Mouse (Mus musculus) liver, embryonic 12.5 days (tissue): ENCODE data around the gene Gm266. TPM values are rescaled to one million over a fixed set of nuclear protein-coding genes. Genes with fewer than 3 reads are reported as not detected.
"Not testable (repeated sequence)": the region's sequence is repeated elsewhere in the genome, so short reads cannot be mapped to it uniquely, and the experiment has no call there.

Experiments used
- ATAC-seq: fragments of 200-750 bp; cut with Nextera tagmentation; 2 replicates; pipeline ENCODE4 v1.8.0; 2017; ENCODE audit warnings: moderate number of reproducible peaks, mild to moderate bottlenecking, moderate library complexity
- H3K27ac ChIP-seq: fragments of 300-500 bp; sonication (generic); 2 replicates; pipeline ENCODE4 v1.5.1; 2016; ENCODE audit warnings: mild to moderate bottlenecking
- H3K27me3 ChIP-seq: fragments of 300-500 bp; sonication (generic); replicated peaks from 2 replicates; pipeline ENCODE4 v1.6.1; 2016; ENCODE audit warnings: mild to moderate bottlenecking, moderate library complexity
- H3K36me3 ChIP-seq: fragments of 300-500 bp; sonication (generic); 2 replicates; pipeline ENCODE4 v1.6.1; 2016; ENCODE audit warnings: mild to moderate bottlenecking, moderate library complexity
- H3K4me1 ChIP-seq: fragments of 300-500 bp; sonication (generic); 2 replicates; pipeline ENCODE4 v1.6.1; 2016
- H3K4me2 ChIP-seq: fragments of 300-500 bp; sonication (generic); 2 replicates; pipeline ENCODE4 v1.6.1; 2016; ENCODE audit warnings: mild to moderate bottlenecking, moderate library complexity
- H3K4me3 ChIP-seq: fragments of 300-500 bp; sonication (generic); 2 replicates; pipeline ENCODE4 v1.5.1; 2016; ENCODE audit warnings: mild to moderate bottlenecking, moderate library complexity
- H3K9ac ChIP-seq: fragments of 300-500 bp; sonication (generic); 2 replicates; pipeline ENCODE4 v1.6.1; 2016; ENCODE audit warnings: mild to moderate bottlenecking, moderate library complexity
- H3K9me3 ChIP-seq: fragments of 300-500 bp; sonication (generic); replicated peaks from 2 replicates; pipeline ENCODE4 v1.6.1; 2016; ENCODE audit warnings: mild to moderate bottlenecking, moderate library complexity
- WGBS: fragments of 180-500 bp; shearing (Covaris S2); methylation state at CpG from one replicate; pipeline ENCODE4 v1.1.7; 2016; ENCODE audit not compliant: insufficient replicate concordance; 5-methylcytosine and 5-hydroxymethylcytosine counted together
- polyA plus RNA-seq: library from polyadenylated mRNA; unstranded; fragments of >200 nt; fragmentation: Nextera tagmentation; extraction: Ambion mirVana; gene quantifications from 2 replicates; pipeline ENCODE4 v1.2.1, GENCODE M21; 2016

Gm266 gene
- polyA plus RNA-seq, 1 experiment from 2014 or later = 1.8 TPM

DNA sequence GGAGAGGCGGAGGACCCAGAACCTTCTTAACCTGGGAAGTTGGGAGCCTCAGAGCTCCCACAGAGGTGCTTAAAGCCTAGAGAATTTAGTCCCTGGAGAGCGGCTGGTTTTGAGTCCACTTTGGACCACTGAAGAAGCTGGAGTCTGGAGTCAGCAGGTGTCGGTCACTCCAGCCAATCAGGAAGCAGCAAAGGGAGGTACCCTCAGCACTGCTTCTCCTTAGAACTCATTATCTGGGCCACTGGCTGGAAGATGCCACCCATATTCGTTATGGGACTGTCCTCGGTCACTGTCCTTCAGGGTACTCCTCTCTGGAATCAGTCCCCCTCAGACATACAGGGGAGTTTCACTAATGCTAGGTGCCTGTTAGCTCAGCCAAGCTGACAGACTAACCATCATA is 30.3 kb upstream of the Gm266 start:
- peaks cover 57% of the 10 kb centered on the region for H3K4me1 ChIP-seq
- H3K36me3 ChIP-seq = no peaks in the 10 kb centered on the region
- 76% methylated on average over 5 of the region's 5 CpGs for WGBS
- no peak for ATAC-seq
- H3K4me3 ChIP-seq = no peak overlapping the region
- H3K27ac ChIP-seq = peak overlapping the region; percentile 98
- peaks cover 8% of the 10 kb centered on the region; the same call in 1 of the 2 replicates for H3K27me3 ChIP-seq
- H3K9me3 ChIP-seq = peaks cover 7% of the 10 kb centered on the region; the same call in 1 of the 2 replicates
- peak overlapping the region; percentile 68 for H3K9ac ChIP-seq
- H3K4me2 ChIP-seq = peak overlapping the region; percentile 67

DNA sequence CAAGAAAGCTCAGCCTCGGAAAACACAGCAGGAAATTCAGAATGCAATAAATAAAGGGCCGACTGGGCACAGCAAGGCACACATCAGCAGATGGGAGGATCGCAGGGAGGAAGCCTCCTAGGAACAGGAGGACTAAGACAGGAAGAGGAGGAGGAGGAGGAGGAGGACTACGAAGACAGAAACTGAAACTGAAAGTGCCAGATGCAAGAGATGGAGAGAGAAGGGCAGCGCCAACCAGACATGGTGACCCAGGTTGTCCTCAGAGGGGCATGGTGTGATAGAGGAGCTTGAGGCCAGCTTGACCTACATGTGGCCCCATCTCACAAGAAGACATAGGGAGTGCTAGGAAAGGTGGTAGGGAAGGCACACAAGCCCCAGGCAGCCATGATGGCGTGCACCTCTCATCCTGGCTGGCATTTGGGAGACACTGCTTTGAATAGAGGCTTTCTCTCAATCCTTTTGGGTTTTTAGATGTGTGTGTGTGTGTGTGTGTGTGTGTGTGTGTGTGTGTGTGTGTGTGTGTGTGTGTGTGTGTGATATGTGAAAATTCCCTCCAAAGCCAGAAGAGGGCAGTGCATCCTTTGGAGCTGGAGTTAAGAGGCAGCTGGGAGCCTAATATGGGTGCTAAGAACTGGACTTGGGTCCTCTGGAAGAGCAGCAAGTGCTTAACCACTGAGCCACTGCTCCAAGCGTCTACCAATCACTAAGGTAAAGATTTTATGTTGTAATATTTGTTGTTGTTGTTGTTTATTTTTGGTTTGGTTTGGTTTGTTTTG is 29.4 kb upstream of the Gm266 start:
- Histone ChIP-seq H3K27me3 (peaks cover 4% of the 10 kb centered on the region; the same call in 1 of the 2 replicates), H3K9me3 (peaks cover 7% of the 10 kb centered on the region; the same call in 1 of the 2 replicates), H3K4me1 (peaks cover 57% of the 10 kb centered on the region), H3K9ac (peak overlapping the region; percentile 14; the same call in 1 of the 2 replicates), H3K4me3 (peak overlapping the region; percentile 25), H3K36me3 (no peaks in the 10 kb centered on the region), H3K27ac (peak overlapping the region; percentile 61; the same call in 1 of the 2 replicates), H3K4me2 (peak overlapping the region; percentile 40)
- WGBS = 72% methylated on average over 7 of the region's 7 CpGs
- ATAC-seq = no peak

DNA sequence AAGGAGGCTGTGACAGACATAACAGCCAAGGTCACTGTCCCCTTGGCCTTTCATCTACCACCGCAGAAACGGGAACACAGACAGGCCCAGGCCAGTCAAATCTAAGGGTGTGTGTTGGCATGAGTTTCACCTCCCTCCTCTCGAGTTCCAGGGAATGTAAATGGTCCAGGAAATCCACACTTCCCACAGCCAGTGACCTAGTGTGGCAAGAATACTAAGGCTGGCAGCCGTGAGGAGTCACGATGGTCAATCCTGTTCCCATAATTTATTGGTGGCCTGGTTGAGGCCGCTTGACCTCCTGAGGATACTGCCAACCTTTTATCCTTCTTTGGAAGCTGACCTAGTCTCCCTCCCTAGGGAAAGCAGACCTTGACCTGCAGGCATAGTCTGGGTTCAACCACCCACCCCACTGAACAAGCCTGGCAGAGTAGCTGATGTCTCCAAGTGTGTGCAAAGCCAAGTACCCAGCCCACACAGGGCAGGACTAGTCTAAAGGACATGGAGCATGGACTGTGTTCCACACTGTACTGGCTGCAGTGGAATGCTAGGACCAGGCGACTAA is 28.7 kb upstream of the Gm266 start:
- peaks cover 51% of the 10 kb centered on the region for H3K4me1 ChIP-seq
- 70% methylated on average over 7 of the region's 7 CpGs for WGBS
- peak overlapping the region; percentile 14; the same call in 1 of the 2 replicates for H3K9ac ChIP-seq
- peak overlapping the region; percentile 25; the same call in 1 of the 2 replicates for H3K4me3 ChIP-seq
- ATAC-seq = no peak
- peak overlapping the region; percentile 40 for H3K4me2 ChIP-seq
- H3K27ac ChIP-seq = peak overlapping the region; percentile 61
- H3K9me3 ChIP-seq = peaks cover 7% of the 10 kb centered on the region; the same call in 1 of the 2 replicates
- no peaks in the 10 kb centered on the region for H3K36me3 ChIP-seq
- H3K27me3 ChIP-seq = no peaks in the 10 kb centered on the region; the same call in 1 of the 2 replicates

DNA sequence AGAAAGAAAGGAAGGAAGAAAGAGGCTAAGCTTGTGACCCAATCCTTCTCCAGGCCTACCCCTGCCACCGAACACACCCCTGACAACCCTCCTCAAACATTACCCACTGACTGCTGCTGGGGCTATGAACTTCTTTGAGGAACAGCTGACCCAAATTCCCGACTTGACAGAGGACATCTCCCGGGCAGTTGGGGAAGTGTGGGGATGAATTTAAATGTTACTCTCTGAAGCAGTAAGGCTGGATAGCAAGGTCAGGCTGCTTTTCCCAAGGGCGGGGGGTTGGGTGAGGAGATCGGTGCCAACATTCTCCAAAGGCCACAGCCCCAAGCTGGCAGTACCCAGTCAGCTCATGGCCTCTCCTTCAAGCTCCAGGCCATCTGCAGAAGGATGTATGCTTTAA is 28.1 kb upstream of the Gm266 start:
- ATAC-seq = no peak
- Histone ChIP-seq H3K9ac (no peak overlapping the region), H3K9me3 (peaks cover 7% of the 10 kb centered on the region; the same call in 1 of the 2 replicates), H3K36me3 (no peaks in the 10 kb centered on the region), H3K27ac (no peak overlapping the region), H3K4me3 (no peak overlapping the region), H3K27me3 (no peaks in the 10 kb centered on the region; the same call in 1 of the 2 replicates), H3K4me2 (no peak overlapping the region), H3K4me1 (peaks cover 51% of the 10 kb centered on the region)
- WGBS = 75% methylated on average over 5 of the region's 5 CpGs

DNA sequence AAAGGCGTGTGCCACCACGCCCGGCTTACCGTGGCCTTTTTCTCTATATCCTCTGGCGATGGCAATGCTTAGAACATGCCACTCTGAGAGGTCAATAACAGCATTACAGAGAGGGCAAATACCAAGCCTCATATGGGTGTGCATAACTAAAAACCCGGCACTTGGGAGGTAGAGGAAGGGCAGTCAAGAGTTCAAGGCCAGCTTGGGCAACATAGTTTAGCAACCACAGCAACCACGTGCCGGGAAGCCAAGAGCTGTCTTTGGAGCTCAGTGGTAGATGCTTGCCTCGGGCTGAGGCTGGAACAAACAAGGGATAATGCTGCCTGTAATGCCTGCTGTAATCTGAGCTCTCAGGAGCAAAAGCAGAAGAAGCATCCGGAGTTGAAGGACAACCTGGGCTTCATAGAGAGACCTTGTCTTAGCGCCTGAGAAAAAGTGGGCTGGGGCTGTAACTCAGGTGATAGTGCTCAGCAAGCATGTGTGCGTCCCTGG is 27.0 kb upstream of the Gm266 start:
- peaks cover 7% of the 10 kb centered on the region; the same call in 1 of the 2 replicates for H3K9me3 ChIP-seq
- no peak overlapping the region for H3K4me3 ChIP-seq
- H3K27me3 ChIP-seq = no peaks in the 10 kb centered on the region; the same call in 1 of the 2 replicates
- ATAC-seq = no peak
- H3K9ac ChIP-seq = no peak overlapping the region
- no peak overlapping the region for H3K4me2 ChIP-seq
- H3K4me1 ChIP-seq = peaks cover 53% of the 10 kb centered on the region
- H3K27ac ChIP-seq = no peak overlapping the region
- WGBS = 76% methylated on average over 12 of the region's 12 CpGs
- H3K36me3 ChIP-seq = no peaks in the 10 kb centered on the region

DNA sequence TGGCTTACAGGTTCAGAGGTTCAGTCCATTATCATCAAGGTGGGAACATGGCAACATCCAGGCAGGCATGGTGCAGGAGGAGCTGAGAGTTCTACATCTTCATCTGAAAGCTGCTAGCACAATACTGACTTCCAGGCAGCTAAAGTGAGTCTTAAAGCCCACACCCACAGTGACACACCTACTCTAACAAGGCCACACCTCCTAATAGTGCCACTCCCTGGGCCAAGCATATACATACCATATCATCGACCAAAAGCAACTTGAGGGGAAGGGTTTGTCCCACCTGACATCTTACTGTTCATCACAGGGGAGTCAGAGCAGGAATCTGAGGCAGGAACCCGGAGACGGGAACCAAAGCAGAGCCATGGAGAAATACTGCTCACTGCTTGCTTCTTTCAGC is 22.8 kb upstream of the Gm266 start:
- peak overlapping the region; percentile 77 for H3K27ac ChIP-seq
- WGBS = 63% methylated on average over 3 of the region's 3 CpGs
- ATAC-seq = peak; percentile 83

DNA sequence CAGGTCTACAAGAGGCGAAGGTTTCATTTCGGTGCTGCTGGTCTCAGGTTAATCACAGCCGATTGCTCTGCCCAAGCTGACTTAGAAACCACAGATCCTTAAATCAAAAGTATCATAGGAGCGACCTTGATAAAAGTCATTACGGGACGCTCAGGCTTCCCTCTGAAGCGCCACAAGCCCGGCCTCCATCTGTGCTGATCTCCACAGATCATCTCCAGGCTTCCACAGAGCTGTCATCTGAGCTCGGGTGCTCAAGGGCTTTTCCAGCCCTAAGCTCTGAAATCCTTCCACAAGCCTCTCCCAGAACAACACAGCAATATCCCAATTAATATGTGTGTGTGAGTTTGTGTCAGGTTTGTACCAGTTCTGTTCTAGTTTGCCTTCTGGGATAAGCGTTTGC is 22.3 kb upstream of the Gm266 start:
- Histone ChIP-seq H3K36me3 (no peaks in the 10 kb centered on the region), H3K9me3 (no peaks in the 10 kb centered on the region), H3K27me3 (peaks cover 26% of the 10 kb centered on the region), H3K4me3 (peak overlapping the region; percentile 22), H3K4me2 (peak overlapping the region; percentile 62), H3K27ac (peak overlapping the region; percentile 61), H3K9ac (peak overlapping the region; percentile 22; the same call in 1 of the 2 replicates), H3K4me1 (peaks cover 26% of the 10 kb centered on the region)
- 74% methylated on average over 10 of the region's 10 CpGs for WGBS
- ATAC-seq = peak; percentile 38; the same call in 1 of the 2 replicates

More for the DNA sequence above, 22.8 kb upstream of the Gm266 start:
- peak overlapping the region; percentile 62 for H3K4me2 ChIP-seq
- H3K4me1 ChIP-seq = peaks cover 26% of the 10 kb centered on the region
- H3K27me3 ChIP-seq = peaks cover 21% of the 10 kb centered on the region
- H3K36me3 ChIP-seq, H3K9me3 ChIP-seq: not testable (repeated sequence)
- peak overlapping the region; percentile 57; the same call in 1 of the 2 replicates for H3K9ac ChIP-seq
- H3K4me3 ChIP-seq = peak overlapping the region; percentile 26

DNA sequence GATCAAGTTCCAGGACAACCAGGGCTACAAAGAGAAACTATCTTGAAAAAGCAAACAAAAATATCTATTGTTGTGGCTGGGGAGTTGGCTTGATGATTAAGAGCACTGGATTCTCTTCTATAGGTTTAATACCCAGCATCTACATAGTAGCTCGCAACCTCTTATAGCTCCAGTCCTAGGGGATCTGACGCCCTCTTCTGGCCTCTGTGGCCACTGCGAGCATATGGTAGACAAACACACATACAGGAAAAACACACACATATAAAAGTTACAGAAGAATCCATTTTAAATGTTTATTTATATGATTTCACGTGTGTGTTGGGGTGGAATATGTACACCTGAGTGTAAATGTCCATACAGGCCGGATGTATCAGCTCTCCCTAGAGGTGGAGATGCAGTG is 21.4 kb upstream of the Gm266 start:
- H3K4me1 ChIP-seq = peaks cover 26% of the 10 kb centered on the region
- peaks cover 34% of the 10 kb centered on the region for H3K27me3 ChIP-seq
- no peak overlapping the region for H3K9ac ChIP-seq
- H3K27ac ChIP-seq = no peak overlapping the region
- H3K36me3 ChIP-seq = no peaks in the 10 kb centered on the region
- no peak overlapping the region for H3K4me3 ChIP-seq
- H3K4me2 ChIP-seq = 0 out of 2 replicates have a peak overlapping the region, but pooled peaks have one; percentile 62
- H3K9me3 ChIP-seq = no peaks in the 10 kb centered on the region
- ATAC-seq = no peak
- 45% methylated on average over 5 of the region's 5 CpGs for WGBS

DNA sequence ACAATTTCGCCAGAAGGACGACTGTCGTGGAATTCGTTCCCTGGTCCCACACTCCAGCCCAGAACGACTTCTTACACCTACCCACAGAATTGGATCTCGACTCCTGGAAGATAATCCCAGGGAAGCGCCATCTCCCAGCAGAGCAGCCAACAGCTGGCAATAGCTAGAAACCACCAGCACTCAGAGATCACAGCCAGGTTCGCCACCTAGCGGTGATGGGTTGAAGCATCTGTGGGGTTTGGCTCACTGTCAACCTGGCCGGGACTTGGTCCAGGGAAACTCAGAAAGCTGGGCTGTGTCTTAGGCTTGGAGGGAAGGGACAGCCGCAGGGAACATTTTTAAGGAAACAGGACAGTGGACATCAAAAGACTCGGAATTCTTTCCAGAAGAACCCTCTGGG is 19.3 kb upstream of the Gm266 start:
- Histone ChIP-seq H3K36me3 (no peaks in the 10 kb centered on the region), H3K4me2 (0 out of 2 replicates have a peak overlapping the region, but pooled peaks have one; percentile 13), H3K9me3 (no peaks in the 10 kb centered on the region), H3K4me1 (peaks cover 26% of the 10 kb centered on the region), H3K9ac (no peak overlapping the region), H3K27ac (no peak overlapping the region), H3K4me3 (no peak overlapping the region), H3K27me3 (peaks cover 52% of the 10 kb centered on the region)
- ATAC-seq = peak; percentile 58
- WGBS = 4% methylated on average over 12 of the region's 12 CpGs

DNA sequence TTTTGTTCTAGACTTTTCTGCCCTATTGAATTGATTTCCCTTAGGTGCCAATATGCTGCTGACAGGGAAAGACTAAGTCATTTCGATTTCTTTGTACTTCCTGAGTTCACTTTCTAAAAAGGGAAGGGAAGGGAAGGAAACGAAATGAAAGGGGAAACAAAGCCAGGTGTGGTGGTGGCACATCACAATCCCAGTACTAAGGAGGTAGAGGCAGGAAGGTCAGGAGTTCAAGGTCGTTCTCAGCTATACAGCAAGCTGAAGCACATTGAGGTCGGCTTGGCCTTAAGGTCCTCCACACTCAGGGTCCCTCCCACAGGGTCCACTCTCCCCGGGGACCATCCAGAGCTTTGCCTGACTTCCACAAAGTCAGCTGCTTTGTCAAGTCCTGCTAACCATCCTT is 17.9 kb upstream of the Gm266 start:
- 37% methylated on average over 5 of the region's 5 CpGs for WGBS
- Histone ChIP-seq H3K9me3 (no peaks in the 10 kb centered on the region), H3K4me2 (no peak overlapping the region), H3K4me1 (peaks cover 17% of the 10 kb centered on the region), H3K4me3 (no peak overlapping the region), H3K36me3 (no peaks in the 10 kb centered on the region), H3K9ac (no peak overlapping the region), H3K27me3 (peaks cover 65% of the 10 kb centered on the region), H3K27ac (no peak overlapping the region)
- no peak for ATAC-seq

DNA sequence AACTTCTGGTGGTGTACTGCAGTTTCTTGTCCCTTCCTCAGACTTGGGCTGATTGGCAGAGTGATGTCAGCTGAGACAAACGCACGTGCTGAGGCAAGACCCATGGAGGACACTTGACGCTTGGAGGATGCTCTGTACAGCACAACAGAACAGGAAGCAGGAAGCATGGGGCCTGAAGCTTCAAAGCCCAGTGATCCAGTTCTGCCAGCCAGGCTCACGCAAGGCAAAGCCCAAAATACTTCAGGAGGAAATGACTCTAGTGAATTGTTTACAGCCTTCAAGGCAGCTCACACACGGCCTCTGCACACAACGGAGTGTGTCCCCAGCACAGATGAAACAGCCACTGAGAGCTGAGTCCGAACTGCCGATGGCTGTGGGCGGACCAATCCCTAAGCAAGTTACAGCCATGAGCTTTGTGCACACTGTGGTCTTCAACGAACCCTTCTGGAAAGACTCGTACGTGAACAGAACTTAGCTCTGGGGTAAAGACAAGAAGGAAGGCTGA is 17.5 kb upstream of the Gm266 start:
- no peak for ATAC-seq
- H3K4me3 ChIP-seq = no peak overlapping the region
- no peak overlapping the region for H3K9ac ChIP-seq
- no peak overlapping the region for H3K4me2 ChIP-seq
- H3K27ac ChIP-seq = no peak overlapping the region
- H3K27me3 ChIP-seq = peaks cover 65% of the 10 kb centered on the region
- H3K4me1 ChIP-seq = peaks cover 13% of the 10 kb centered on the region
- no peaks in the 10 kb centered on the region for H3K36me3 ChIP-seq
- WGBS = 51% methylated on average over 12 of the region's 12 CpGs
- H3K9me3 ChIP-seq = no peaks in the 10 kb centered on the region

DNA sequence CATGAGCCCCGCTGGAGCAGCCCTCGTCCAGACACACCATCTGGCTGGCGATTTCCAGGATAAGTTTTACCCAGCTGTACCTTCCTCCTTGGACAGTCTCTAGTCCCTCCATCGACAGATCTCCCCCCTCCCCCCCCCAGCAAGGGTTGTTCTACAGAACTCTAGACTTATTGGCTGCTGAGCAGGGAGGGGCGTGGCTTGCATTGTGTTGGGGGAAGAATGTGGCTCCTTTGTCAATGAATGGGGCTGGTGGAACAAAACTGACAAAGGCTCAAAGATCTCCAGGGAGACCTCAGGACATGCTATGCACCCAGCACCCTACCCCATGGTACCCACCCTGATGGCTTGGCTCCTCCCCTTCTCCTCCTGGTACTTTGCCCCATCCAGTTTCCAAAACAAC is 15.1 kb upstream of the Gm266 start:
- H3K4me1 ChIP-seq = no peaks in the 10 kb centered on the region
- H3K27ac ChIP-seq = no peak overlapping the region
- 34% methylated on average over 5 of the region's 5 CpGs for WGBS
- H3K36me3 ChIP-seq = no peaks in the 10 kb centered on the region
- H3K4me2 ChIP-seq = no peak overlapping the region
- H3K9ac ChIP-seq = no peak overlapping the region
- H3K9me3 ChIP-seq = no peaks in the 10 kb centered on the region
- no peak for ATAC-seq
- H3K27me3 ChIP-seq = peaks cover 65% of the 10 kb centered on the region
- H3K4me3 ChIP-seq = no peak overlapping the region
